Mouse (Mus musculus): ENCODE data around the gene Ipo5.

Ipo5 gene

GRCm38 (mm10) chr14:120924044-120924443, 13.0 kb downstream of the Ipo5 start:
- DNase-seq, result no peak

DNA sequence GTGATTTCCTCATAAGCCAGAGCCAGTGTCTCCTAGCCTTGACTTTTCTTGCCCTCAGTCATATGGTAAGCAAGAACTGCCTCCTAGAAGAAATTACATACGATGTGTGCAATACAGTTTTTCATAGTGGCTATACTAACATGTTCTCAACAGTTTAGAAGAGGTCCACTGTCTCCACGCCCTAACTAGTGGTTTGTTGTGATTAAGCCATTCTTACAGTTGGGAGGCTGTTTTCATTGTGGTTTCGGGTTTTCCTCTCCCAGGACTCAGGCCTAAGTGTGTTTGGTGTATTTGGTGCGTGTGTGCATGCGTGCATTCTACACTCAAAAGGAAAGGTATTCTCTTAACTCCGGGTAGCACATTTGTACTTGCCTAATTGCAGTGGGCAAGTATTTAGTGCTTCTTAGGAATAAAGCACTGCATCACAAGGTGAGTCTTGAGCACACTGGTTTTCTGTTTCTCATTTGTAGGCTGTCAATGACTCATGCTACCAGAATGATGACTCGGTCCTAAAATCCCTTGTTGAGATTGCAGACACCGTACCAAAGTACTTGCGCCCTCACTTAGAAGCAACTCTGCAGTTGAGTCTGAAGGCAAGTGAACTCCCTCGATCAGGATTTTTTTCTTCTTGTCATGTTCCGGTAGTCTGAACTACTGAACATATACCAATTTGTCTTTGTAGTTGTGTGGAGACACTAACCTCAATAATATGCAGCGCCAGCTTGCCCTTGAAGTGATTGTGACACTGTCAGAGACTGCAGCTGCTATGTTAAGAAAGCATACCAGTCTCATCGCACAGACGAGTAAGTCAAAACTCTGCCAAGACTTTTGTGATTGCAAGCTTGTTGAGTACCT, 14.9 kb downstream of the Ipo5 start:
- DNase-seq, result no peak

GRCm38 (mm10) chr14:120931236-120931635, 20.2 kb downstream of the Ipo5 start:
- peak; percentile 56 for DNase-seq

DNA sequence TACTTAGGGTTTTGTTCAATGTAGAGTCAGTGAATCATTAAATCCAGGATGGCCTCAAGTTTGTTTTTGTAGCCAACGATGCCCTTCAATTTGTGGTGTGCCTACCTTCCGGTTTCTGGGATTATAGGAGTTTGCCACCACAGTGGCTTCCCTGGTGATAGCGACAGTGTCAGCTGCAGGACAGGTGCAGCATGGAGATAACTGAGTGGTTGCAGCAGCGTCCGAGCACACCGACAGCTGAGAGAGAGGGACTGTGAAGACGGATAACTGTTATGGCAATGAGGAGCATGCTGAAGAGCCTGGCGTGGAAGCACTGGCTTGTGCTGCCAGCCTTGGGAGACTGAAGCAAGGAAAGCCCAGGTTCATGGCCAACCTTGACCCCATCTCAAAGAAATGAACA, 22.6 kb downstream of the Ipo5 start:
- DNase-seq, result no peak

DNA sequence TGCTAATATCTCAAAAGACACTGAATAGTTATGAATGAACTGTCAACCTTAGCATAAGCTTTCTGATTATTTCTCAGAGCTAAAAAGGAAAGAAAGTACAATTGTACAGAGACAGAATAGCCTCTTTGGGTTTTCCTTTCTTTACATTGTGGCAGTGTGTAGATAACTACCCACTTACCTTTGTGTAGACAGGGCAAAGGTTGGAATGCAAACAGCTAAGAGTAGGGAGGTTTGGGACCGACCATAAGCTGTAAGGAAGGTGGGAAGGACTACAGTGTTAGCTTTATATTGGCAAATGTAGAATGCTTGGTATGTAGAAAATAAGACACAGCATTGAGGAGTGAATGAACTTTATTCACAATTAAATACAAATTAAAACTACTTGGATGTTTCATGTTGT, 26.1 kb downstream of the Ipo5 start:
- DNase-seq, result no peak

DNA sequence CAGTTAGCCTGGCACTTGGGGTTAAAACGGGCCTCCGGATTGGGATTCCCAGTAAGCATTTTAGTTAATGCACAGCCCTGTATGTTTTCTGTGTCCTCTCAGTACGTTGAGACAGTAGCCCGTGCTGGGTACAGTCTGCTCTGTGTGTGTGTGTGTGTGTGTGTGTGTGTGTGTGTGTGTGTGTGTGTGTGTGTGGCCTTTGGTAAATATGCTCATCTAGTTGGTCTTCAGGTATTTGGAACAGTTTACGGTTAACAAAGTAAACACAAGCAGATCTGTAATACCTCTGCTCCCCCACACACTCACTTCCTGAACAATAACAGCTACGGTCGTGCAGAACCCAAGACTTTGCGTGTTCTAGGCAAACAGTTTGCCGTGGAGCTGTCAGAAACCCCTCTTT, 31.8 kb downstream of the Ipo5 start:
- DNase-seq, result no peak

GRCm38 (mm10) chr14:120945146-120945545, 34.1 kb downstream of the Ipo5 start:
- DNase-seq, result no peak

DNA sequence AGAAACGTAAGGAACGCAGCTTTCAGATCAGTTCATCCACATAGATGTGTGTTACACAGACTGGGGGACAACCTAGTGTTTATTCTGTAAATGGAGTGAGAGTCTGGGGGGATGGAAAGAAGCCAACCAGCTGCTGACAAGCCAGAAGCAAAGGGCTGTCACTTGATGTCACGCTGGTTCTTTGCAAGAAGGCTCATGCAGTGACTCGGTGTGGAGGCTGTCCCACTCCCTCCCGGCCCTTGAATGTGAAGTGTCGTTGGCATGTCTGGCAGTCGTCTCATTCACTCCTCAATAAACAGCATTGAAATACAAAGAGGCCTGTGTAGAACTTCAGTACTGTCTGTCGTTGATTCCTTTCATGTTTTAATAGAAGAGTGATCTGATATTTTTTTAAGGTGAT, 36.1 kb downstream of the Ipo5 start:
- DNase-seq, result peak; percentile 18

DNA sequence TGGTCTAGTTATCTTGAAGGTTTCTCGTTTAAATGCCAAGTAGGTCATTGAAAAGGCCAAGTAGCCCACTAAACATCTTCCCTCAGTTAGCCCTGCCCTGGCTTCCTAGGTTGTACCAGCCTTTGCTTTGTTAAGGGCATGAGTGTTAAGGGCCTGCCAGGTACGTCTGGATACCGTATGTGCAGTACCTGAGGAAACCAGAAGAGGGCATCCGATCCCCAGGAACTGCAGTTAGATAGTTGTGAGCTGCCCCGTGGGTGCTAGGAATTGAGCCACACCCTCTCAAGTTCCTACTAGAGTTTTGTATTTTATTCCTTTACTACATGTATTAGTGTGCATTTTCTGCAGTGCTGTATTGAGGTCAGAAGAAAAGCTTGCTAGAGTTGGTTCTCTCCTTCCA, 38.0 kb downstream of the Ipo5 start:
- no peak for DNase-seq

- DNase-seq, result no peak
Measured at GRCm38 (mm10) chr14:120950068-120950467, 39.0 kb downstream of the Ipo5 start.

DNA sequence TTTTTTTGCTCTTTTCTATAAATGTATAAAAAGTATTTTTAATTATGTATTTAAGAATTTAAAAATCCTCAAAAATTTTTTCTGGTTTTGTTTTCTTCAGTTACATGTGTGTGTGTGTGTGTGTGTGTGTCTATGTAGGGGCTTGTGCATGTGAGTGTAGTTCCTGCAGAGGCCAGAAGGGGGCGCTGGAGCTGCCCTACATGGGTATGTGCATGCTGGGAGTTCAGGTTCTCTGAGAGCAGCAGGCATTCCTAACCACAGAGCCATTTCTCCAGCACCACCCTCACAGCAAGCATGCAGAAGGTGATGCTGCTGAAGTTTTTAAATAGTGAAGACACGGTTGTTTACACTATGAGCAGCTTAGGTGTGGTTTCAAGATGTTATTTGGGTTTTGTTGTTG, 41.4 kb downstream of the Ipo5 start:
- DNase-seq, result no peak

GRCm38 (mm10) chr14:120960551-120960950, 49.5 kb downstream of the Ipo5 start:
- DNase-seq, result no peak

GRCm38 (mm10) chr14:120960991-120961390, 50.0 kb downstream of the Ipo5 start:
- no peak for DNase-seq

GRCm38 (mm10) chr14:120967072-120967471, 56.0 kb downstream of the Ipo5 start:
- no peak for DNase-seq

- no peak for DNase-seq
Measured at GRCm38 (mm10) chr14:120968723-120969122, 57.7 kb downstream of the Ipo5 start.

- no peak for DNase-seq
Measured at GRCm38 (mm10) chr14:120969673-120970072, 58.6 kb downstream of the Ipo5 start.

DNA sequence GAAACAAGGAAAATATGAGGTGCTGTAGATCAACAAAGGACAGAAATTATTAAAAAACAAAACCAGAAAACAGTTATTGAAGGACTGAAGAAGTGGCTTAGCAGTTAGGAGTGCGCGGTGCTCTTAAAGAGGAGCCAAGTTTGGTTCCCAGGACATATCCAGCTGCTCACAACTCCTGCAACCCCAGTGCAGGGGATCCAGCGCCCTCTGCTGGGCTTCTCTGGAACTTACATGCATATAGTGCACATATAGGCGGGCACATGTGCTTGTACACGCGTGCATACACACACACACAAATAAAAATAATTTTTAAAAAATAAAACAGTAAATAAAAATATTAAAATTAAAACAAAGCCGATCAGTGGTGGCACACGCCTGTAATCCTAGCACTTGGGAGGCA, 59.6 kb downstream of the Ipo5 start:
- peak; percentile 26 for DNase-seq

GRCm38 (mm10) chr14:120971313-120971712, 60.3 kb downstream of the Ipo5 start:
- no peak for DNase-seq

GRCm38 (mm10) chr14:120979559-120979958, 68.5 kb downstream of the Ipo5 start:
- DNase-seq, result peak; percentile 67

DNA sequence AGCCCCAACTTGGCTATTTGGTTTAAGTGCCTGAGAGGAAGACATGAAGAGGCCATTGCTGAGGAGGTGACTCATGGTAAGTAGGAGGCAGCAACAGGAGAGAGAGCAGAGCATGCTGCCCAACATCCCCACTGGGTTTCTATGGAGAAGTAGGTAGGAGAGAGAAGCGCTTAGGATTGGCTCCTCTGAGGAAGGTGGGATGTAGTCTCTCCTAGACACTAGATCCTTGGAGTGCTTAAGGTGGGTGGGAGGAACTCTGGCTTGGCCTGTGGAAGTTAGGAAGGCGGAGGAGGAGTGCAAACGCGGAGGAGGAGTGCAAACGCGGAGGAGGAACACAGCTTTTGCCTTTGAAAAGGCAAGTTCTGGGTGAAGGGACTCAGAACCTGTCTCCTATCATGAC, 78.1 kb downstream of the Ipo5 start:
- DNase-seq, result no peak
